Mouse (Mus musculus) bone marrow, adult 2 months (tissue): ENCODE results near the gene Stx3. TPM values are rescaled to one million over a fixed set of nuclear protein-coding genes. Genes with fewer than 3 reads are reported as not detected.

ENCODE experiments used
- H3K27ac ChIP-seq: fragments of 200-500 bp; 2 replicates; pipeline ENCODE4 v1.5.1; 2012; ENCODE audit warnings: low read depth, mild to moderate bottlenecking, control low read depth, inconsistent platforms, low read length; ENCODE audit not compliant: control insufficient read depth, poor library complexity, insufficient read depth
- H3K4me1 ChIP-seq: fragments of 200-500 bp; 2 replicates; pipeline ENCODE4 v1.6.1; 2011; ENCODE audit warnings: low read length; ENCODE audit not compliant: control insufficient read depth, insufficient read depth
- H3K4me3 ChIP-seq: fragments of 200-500 bp; replicated peaks from 2 replicates; pipeline ENCODE3; 2011; ENCODE audit warnings: mild to moderate bottlenecking, low read depth, low read length, control low read depth; ENCODE audit not compliant: control insufficient read depth
- CTCF ChIP-seq: fragments of 200-500 bp; IDR thresholded peaks from 2 replicates; pipeline ENCODE4 v1.5.1; 2011; ENCODE audit warnings: low read length, control low read depth; ENCODE audit not compliant: control insufficient read depth, insufficient read depth
- POLR2A ChIP-seq: fragments of 200-500 bp; IDR thresholded peaks from 2 replicates; pipeline ENCODE4 v1.6.1; 2011; ENCODE audit warnings: low read depth, mild to moderate bottlenecking, control low read depth, low read length, borderline replicate concordance; ENCODE audit not compliant: control insufficient read depth
- WGBS: fragments of 180-500 bp; shearing (Covaris S2); methylation state at CpG from one replicate; pipeline ENCODE4 v1.1.7; 2018; 5-methylcytosine and 5-hydroxymethylcytosine counted together
- polyA plus RNA-seq: library from polyadenylated mRNA; stranded (reverse); fragments of >200 nt; gene quantifications from 2 replicates; pipeline ENCODE4 v1.2.4, GENCODE M21; 2011; ENCODE audit warnings: low replicate concordance; ENCODE audit not compliant: missing spikeins, insufficient read depth, insufficient read length

Stx3 gene
- polyA plus RNA-seq, 1 experiment, result 7.3 TPM

DNA sequence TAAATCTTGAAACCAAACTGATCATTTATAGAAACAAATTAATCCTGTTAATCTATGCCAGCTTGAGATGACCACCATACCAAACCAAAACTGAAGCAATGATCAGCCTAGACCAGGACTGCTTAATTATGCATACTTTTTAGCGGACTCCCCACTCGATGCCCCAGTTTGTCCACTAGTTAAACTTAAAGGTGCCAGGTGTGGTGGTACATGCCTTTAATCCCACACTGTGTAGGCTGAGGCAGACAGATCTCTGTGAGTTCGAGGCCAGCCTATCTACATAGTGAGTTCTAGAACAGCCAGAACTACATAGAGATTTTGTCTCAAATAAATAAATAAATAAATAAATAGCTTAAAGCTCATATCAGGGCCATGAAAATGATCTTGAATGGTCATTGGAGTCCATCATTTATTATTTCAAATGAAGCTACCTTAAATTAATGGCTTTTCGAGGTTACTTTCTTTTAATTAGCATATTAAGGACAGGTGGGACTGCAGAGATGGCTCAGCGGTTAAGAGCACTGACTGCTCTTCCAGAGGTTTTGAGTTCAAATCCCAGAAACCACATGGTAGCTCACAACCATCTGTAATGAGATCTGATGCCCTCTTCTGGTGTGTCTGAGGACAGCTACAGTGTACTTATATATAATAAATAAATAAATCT is 49.8 kb downstream of the Stx3 start:
- H3K4me1 ChIP-seq, result peaks cover 2% of the 10 kb centered on the region
- TF ChIP-seq CTCF, result no peak
- no peak for TF ChIP-seq POLR2A
- H3K4me3 ChIP-seq, result no peak overlapping the region
- H3K27ac ChIP-seq, result no peak overlapping the region
- WGBS, result 87% methylated on average over 5 of the region's 5 CpGs

DNA sequence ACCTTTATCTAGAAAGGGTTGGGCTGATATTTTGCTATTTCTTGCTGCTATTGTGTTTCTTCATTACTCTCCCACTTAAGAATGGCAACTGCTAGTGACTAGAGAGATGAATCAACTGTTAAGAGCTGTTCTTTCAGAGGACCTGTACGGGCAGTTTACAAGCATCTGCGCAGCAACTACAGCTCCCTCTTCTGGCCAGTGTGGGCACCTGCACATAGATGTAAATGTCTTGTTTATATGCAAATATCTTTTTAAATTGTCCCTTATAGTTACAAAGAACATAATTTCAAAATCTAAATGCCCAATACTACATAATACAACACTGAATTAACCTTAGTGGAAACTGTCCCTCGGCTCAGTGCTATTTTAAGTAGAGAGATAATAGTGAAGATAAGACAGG is 51.0 kb downstream of the Stx3 start:
- no peak for TF ChIP-seq POLR2A
- peak; percentile 80 for TF ChIP-seq CTCF
- 2% methylated on average over 3 of the region's 3 CpGs for WGBS
- peaks cover 2% of the 10 kb centered on the region for H3K4me1 ChIP-seq
- H3K4me3 ChIP-seq, result no peak overlapping the region
- H3K27ac ChIP-seq, result no peak overlapping the region

DNA sequence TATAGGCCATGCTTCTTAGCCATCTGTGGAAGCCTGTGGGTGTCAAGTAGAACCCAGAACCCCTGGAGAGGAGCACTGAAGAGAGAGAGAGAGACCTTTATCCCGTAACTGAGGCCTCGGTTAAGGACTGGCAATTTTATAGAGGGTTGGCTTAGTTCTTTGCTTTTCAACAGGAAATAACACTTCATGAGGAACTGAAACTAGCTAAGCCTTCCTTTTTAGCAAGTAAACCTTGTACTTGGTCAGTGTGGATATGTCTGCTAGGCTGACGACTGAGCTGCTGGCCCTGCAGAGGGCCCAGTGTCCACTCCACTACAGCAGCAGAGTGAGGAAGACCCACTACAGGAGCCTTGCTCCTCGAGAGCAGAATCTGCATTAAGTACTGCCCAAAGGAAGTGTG is 52.8 kb downstream of the Stx3 start:
- Histone ChIP-seq H3K27ac (peak overlapping the region; percentile 74), H3K4me3 (no peak overlapping the region), H3K4me1 (peaks cover 2% of the 10 kb centered on the region)
- 13% methylated on average over 4 of the region's 4 CpGs for WGBS
- no peak for TF ChIP-seq POLR2A
- no peak for TF ChIP-seq CTCF

DNA sequence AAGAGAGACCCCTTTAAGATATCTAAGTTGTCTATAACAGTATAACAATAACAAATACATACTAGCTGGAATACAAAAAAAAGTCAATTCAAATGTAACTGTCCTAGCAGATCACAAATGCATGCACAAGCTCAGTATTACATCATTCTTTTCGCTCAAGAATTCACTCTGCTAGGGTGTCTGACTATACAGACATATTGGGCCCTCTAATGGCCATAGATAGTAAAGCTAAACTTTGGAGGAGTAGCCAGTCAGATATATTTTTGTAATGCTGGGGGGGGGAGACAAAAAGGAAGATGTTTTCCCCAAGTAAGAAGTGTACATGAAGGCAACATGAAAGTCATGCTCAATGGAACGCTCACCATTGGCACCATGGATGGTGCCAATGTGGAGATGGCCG is 54.1 kb downstream of the Stx3 start:
- H3K4me3 ChIP-seq, result no peak overlapping the region
- WGBS, result 71% methylated on average over 3 of the region's 3 CpGs
- H3K4me1 ChIP-seq, result peaks cover 2% of the 10 kb centered on the region
- H3K27ac ChIP-seq, result no peak overlapping the region
- TF ChIP-seq POLR2A (no peak), CTCF (no peak)

DNA sequence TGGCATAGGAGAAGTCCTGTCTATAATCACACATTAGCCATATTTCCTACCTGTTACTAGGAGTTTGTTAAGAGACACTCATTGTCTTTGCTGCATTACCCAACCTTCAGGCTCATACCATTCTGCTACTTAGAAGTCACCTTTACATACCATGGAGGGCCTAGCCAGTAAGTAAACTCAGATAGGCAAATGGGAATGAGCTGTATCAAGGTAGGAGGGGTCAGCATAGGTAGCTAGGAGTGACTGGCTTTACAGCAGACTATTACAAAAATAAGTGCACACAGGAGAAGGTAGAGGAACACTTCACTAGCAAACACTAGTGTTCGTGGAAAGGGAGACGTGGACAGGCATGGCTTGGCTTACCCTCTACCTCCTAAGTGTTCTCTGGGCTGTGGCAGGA is 71.9 kb downstream of the Stx3 start, which contains the start of gene Gif:
TSS of gene Gif (plus strand) at position 257 of the 400 bp plus-strand sequence.
- no peak within 1 kb of the TSS for H3K27ac ChIP-seq
- no peaks in the 10 kb centered on the region; the same call in 1 of the 2 replicates for H3K4me1 ChIP-seq
- no peak within 1 kb of the TSS for H3K4me3 ChIP-seq
- WGBS, result 84% methylated on average over 2 of the region's 2 CpGs
- no peak for TF ChIP-seq POLR2A
- no peak for TF ChIP-seq CTCF

DNA sequence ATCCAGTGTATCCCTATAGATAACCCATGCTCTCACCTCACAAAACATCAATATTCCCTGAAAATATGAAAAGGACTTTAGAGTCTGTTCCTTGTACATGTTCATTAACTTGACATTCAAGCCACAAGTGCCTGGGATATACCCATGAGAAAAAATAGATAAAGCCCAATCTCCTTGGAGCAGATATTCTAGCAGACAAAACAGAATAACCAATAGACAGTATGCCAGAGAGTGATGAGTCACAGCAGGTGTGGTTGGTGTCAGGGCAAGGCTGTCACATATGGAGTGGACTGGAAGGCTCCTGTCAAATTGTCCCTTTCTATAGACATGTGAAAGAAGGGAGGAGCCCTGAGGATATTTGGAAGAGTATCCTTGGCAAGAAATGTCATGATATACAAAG is 73.5 kb downstream of the Stx3 start:
- Histone ChIP-seq H3K4me1 (no peaks in the 10 kb centered on the region; the same call in 1 of the 2 replicates), H3K4me3 (no peak overlapping the region), H3K27ac (no peak overlapping the region)
- TF ChIP-seq POLR2A, result no peak

DNA sequence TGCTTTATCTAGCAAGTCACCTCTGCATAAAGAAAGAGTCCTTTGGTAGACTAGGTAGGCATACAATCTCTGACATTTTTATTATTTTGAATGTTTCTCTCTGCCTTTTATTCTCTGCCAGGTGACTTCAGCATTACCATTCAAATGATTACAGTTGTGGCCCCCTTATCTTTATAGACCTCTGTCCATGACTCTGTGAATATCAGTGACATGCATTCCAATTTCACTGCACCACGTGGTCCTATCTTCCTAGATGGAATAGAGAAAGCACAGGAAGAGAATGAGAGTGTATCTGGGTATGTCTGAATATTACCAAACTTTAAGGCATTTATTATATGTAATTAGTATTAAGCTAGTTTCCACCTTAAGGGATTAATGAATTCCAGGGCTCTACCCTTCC is 82.7 kb downstream of the Stx3 start:
- no peak for TF ChIP-seq POLR2A
- TF ChIP-seq CTCF, result no peak
- Histone ChIP-seq H3K4me1 (no peaks in the 10 kb centered on the region), H3K27ac (no peak overlapping the region), H3K4me3 (no peak overlapping the region)
- WGBS, result 33% methylated on average over 1 of the region's 1 CpGs

DNA sequence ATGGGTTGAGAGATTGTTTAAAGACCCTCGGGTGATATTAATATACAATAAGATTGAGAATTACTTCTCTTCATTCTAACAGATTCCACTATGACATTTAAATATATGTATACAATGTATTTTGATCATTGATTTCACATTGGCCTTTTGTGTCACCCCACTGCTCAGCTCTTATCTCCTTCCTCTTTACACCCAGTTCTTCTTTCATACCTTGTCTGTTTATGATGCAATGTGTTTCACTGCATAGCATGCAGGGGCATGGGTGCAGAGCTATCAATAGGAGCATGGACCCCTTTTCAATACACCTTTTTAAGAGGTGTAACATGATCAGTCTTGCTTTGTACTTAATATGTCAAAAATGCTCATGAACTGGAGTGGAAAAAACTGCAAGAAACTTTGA is 88.9 kb downstream of the Stx3 start:
- WGBS, result 73% methylated on average over 1 of the region's 1 CpGs
- TF ChIP-seq POLR2A (no peak), CTCF (no peak)
- no peak overlapping the region for H3K4me3 ChIP-seq

DNA sequence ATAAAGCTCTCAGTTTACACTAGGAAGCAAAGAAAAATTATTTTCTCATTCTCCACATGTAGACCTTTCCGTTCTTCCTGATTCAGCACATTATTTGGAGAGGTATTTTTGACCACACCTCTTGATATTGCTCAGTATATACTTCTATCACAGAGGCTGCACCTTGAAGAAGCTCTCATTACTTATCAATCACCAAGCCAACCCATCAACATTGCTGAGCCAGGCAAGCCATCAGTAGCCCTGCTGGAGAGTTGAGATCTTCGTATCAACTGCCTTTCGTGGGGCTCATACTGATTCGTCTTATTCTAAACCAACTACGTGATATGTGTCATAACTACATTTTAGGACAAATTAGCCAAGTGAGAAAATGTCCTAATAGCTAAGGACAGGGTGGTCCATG is 91.9 kb downstream of the Stx3 start:
- Histone ChIP-seq H3K27ac (no peak overlapping the region), H3K4me3 (no peak overlapping the region), H3K4me1 (no peaks in the 10 kb centered on the region; the same call in 1 of the 2 replicates)
- WGBS, result 66% methylated on average over 5 of the region's 5 CpGs
- TF ChIP-seq POLR2A (no peak), CTCF (no peak)

More for the DNA sequence above, 88.9 kb downstream of the Stx3 start:
- no peaks in the 10 kb centered on the region; the same call in 1 of the 2 replicates for H3K4me1 ChIP-seq
- H3K27ac ChIP-seq, result no peak overlapping the region
